Mouse (Mus musculus): ENCODE data around the gene Prkca. TPM values are rescaled to one million over a fixed set of nuclear protein-coding genes. Genes with fewer than 3 reads are reported as not detected.
A peak's percentile ranks its signal among the peaks of the same experiment; 100 is the strongest.

Prkca gene
- polyA plus RNA-seq, 1 experiment from 2014 or later = 4.5 TPM

DNA sequence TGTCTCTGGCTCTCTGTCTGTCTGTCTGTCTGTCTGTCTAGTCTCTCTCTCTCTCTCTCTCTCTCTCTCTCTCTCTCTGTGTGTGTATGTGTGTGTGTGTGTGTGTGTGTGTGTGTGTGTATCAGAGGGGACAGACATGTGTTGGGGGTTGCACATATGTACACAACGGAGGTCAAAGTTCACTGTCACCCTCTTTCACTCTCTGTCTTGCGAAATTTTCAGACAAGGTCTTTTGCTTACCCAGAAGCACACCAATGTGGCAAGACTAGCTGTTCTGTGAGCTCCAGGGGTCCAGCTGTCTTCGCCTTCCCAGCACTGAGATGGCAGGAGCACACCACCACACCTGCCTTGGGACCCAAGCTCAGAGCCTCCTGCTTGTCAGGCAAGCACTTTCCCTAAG, 146.9 kb downstream of the Prkca start:
- Histone ChIP-seq H3K36me3 (ENCODE audit: control insufficient read depth, insufficient read depth, low read length) (no peaks in the 10 kb centered on the region), H3K27ac (ENCODE audit: low read depth, low read length) (no peak overlapping the region), H3K9me3 (ENCODE audit: control insufficient read depth, low read length) (no peaks in the 10 kb centered on the region), H3K27me3 (ENCODE audit: control insufficient read depth, insufficient read depth, low read length) (no peaks in the 10 kb centered on the region; the same call in 1 of the 2 replicates), H3K4me1 (ENCODE audit: control insufficient read depth, insufficient read depth, low read length) (peaks cover 11% of the 10 kb centered on the region), H3K9ac (ENCODE audit: low read length) (no peak overlapping the region), H3K4me3 (ENCODE audit: low read depth, low read length) (no peak overlapping the region), H3K4me2 (no peak overlapping the region)
- ATAC-seq (ENCODE audit: low FRiP score) = no peak
- no peak for DNase-seq (ENCODE audit: low spot score, missing footprints)
- 89% methylated on average over 3 of the region's 3 CpGs for WGBS

DNA sequence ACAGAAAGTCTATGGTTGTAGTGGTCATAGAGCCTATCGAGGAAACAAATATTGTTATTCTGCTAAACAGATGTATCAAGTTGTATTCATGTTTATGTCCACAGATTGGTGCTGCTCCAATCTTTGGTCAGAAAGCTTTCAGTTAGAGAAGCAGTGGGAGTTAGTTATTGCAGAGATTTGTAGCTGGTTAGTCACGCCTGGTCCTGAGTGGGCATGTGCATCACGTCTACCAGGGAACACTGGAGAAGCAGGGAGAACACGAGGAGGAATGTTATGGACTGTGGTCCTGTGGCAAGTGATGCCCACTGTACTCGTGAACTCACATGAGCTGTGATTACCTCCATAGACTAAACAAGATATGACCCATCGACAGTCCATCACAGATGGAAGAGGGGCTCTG, 153.4 kb downstream of the Prkca start:
- Histone ChIP-seq H3K4me2 (no peak overlapping the region), H3K4me1 (ENCODE audit: control insufficient read depth, insufficient read depth, low read length) (peaks cover 1% of the 10 kb centered on the region), H3K4me3 (ENCODE audit: low read depth, low read length) (no peak overlapping the region), H3K27ac (ENCODE audit: low read depth, low read length) (no peak overlapping the region), H3K36me3 (ENCODE audit: control insufficient read depth, insufficient read depth, low read length) (no peaks in the 10 kb centered on the region), H3K27me3 (ENCODE audit: control insufficient read depth, insufficient read depth, low read length) (no peaks in the 10 kb centered on the region), H3K9ac (ENCODE audit: low read length) (no peak overlapping the region), H3K9me3 (ENCODE audit: control insufficient read depth, low read length) (no peaks in the 10 kb centered on the region)
- no peak for DNase-seq (ENCODE audit: low spot score, missing footprints)
- WGBS = 93% methylated on average over 6 of the region's 6 CpGs
- ATAC-seq (ENCODE audit: low FRiP score) = no peak

DNA sequence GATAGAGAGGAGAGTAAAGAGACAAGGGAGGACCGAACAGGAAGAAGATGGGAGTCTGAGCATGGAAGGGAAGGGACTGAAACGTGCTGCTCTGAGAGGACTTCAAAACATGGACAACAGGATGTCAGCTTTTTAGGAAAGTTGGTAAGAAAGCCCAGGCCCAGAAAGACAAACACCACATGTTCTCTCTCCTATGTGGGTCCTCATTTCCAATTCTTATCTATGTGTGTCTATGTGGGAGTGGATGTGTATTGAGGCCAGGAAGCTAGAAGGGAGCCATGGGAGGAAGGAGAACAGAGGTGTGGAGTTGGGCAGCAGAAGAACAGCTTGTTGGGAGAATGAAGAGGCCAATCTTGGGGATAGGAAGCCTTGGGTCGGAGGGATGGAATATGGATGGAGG, 154.4 kb downstream of the Prkca start:
- H3K4me1 ChIP-seq (ENCODE audit: control insufficient read depth, insufficient read depth, low read length) = no peaks in the 10 kb centered on the region
- ATAC-seq (ENCODE audit: low FRiP score) (no peak), DNase-seq (ENCODE audit: low spot score, missing footprints) (no peak)
- H3K36me3 ChIP-seq (ENCODE audit: control insufficient read depth, insufficient read depth, low read length) = no peaks in the 10 kb centered on the region
- no peaks in the 10 kb centered on the region for H3K27me3 ChIP-seq (ENCODE audit: control insufficient read depth, insufficient read depth, low read length)
- H3K27ac ChIP-seq (ENCODE audit: low read depth, low read length) = no peak overlapping the region
- no peaks in the 10 kb centered on the region for H3K9me3 ChIP-seq (ENCODE audit: control insufficient read depth, low read length)
- H3K9ac ChIP-seq (ENCODE audit: low read length) = no peak overlapping the region
- 93% methylated on average over 3 of the region's 3 CpGs for WGBS
- H3K4me3 ChIP-seq (ENCODE audit: low read depth, low read length) = no peak overlapping the region
- no peak overlapping the region for H3K4me2 ChIP-seq

DNA sequence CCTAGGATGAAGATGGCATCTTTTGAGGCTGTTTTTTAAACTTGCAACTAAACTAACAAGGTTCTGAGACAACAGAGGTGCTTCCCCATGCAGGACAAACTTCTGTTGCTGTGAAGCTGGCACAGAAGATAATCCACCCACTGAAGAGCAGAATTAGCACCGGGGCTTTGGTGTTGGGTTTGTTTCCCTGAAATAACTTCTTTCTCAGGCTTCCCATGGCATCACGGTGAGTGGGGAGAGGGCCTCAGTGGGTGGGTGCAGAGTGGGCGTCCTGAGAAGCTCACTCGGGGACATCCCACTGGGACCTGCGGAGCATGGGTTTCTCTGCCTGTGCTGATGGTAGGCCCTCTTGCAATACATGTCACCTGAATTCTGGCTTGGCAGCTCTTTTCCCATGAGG, 161.3 kb downstream of the Prkca start:
- no peaks in the 10 kb centered on the region for H3K36me3 ChIP-seq (ENCODE audit: control insufficient read depth, insufficient read depth, low read length)
- no peaks in the 10 kb centered on the region for H3K27me3 ChIP-seq (ENCODE audit: control insufficient read depth, insufficient read depth, low read length)
- no peak for DNase-seq (ENCODE audit: low spot score, missing footprints)
- H3K27ac ChIP-seq (ENCODE audit: low read depth, low read length) = no peak overlapping the region
- H3K4me3 ChIP-seq (ENCODE audit: low read depth, low read length) = no peak overlapping the region
- H3K9ac ChIP-seq (ENCODE audit: low read length) = no peak overlapping the region
- H3K9me3 ChIP-seq (ENCODE audit: control insufficient read depth, low read length) = no peaks in the 10 kb centered on the region
- ATAC-seq (ENCODE audit: low FRiP score) = no peak
- no peak overlapping the region for H3K4me2 ChIP-seq
- 86% methylated on average over 5 of the region's 5 CpGs for WGBS
- peaks cover 12% of the 10 kb centered on the region for H3K4me1 ChIP-seq (ENCODE audit: control insufficient read depth, insufficient read depth, low read length)

DNA sequence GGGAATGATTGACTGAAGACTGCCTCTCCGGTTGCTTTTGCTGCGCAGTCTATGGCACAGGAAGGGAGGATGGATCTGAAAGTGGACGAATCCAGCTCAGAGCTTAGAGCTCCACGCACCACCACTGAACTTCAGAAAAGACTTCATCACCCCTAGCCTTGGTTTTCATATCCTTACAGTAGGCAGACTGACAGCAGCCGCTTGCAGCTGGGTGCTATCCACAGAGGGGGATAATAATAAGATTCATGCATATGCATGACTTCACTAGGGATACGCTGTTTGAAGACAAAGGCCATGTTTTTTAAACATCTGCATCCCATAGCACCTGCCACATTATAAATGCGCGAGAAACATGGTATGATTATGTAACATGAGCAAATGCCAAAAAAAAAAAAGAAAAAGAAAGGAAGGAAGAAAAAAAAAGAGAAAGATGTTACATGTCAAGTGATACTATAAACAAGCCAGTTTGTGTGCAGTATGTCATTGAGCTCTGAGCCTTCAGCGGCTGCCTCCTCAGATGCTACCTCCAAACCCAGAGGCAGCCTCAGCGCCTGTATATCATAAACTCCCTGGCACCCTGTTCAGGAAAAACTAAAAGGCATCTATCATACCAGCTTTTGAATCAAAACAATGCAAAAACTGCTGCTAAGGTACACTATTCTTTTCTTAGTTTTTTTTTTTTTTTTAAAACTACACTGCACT, 162.6 kb downstream of the Prkca start:
- ATAC-seq (ENCODE audit: low FRiP score) (peak; percentile 61; the same call in 1 of the 2 replicates), DNase-seq (ENCODE audit: low spot score, missing footprints) (no peak)
- Histone ChIP-seq H3K4me1 (ENCODE audit: control insufficient read depth, insufficient read depth, low read length) (peaks cover 12% of the 10 kb centered on the region), H3K27ac (ENCODE audit: low read depth, low read length) (no peak overlapping the region), H3K4me2 (no peak overlapping the region), H3K9me3 (ENCODE audit: control insufficient read depth, low read length) (no peaks in the 10 kb centered on the region), H3K36me3 (ENCODE audit: control insufficient read depth, insufficient read depth, low read length) (no peaks in the 10 kb centered on the region), H3K9ac (ENCODE audit: low read length) (no peak overlapping the region), H3K27me3 (ENCODE audit: control insufficient read depth, insufficient read depth, low read length) (no peaks in the 10 kb centered on the region), H3K4me3 (ENCODE audit: low read depth, low read length) (no peak overlapping the region)
- 73% methylated on average over 10 of the region's 10 CpGs for WGBS

DNA sequence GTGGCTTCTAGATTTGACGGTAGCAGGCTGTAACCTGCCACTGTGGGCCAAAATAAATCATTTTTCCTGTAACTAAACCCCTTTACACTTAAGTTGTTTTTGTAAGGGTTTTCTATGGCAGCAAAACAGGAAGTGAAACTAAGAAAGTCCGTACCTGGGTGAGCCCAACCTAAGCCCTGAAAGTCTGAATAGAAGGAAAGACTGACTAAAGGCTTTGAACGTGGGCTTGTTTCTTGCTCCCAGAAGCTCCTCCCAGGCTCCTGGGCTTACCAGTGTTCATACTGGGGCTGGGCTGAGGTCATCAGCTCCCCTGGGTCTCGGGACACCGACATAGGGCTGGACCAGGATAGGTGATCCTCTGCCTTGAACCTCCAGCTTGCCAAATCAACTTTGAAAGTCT, 164.9 kb downstream of the Prkca start:
- ATAC-seq (ENCODE audit: low FRiP score) (no peak), DNase-seq (ENCODE audit: low spot score, missing footprints) (no peak)
- WGBS = 86% methylated on average over 5 of the region's 5 CpGs
- Histone ChIP-seq H3K9ac (ENCODE audit: low read length) (no peak overlapping the region), H3K27me3 (ENCODE audit: control insufficient read depth, insufficient read depth, low read length) (no peaks in the 10 kb centered on the region), H3K27ac (ENCODE audit: low read depth, low read length) (no peak overlapping the region), H3K9me3 (ENCODE audit: control insufficient read depth, low read length) (no peaks in the 10 kb centered on the region), H3K4me3 (ENCODE audit: low read depth, low read length) (no peak overlapping the region), H3K36me3 (ENCODE audit: control insufficient read depth, insufficient read depth, low read length) (no peaks in the 10 kb centered on the region), H3K4me2 (no peak overlapping the region), H3K4me1 (ENCODE audit: control insufficient read depth, insufficient read depth, low read length) (peaks cover 12% of the 10 kb centered on the region)

DNA sequence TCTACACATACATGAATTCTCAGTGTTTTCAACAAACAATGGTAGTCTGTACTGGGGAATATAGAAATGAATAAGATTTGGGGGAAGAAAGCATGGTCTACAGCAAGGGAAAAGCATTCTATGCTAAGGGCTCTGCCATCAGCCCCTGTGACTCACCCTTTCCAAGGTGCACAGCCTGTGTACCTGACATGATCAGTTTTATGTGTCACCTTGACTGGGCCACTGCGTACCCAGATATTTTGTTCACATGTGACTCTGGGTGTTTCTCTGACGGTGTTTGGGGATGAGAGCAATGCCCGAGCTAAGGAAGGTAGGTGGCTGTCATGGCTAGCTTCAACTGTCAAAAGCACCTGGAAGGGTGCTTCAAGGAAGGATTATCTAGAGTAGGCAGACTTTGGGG, 165.5 kb downstream of the Prkca start:
- Histone ChIP-seq H3K9me3 (ENCODE audit: control insufficient read depth, low read length) (no peaks in the 10 kb centered on the region), H3K4me2 (no peak overlapping the region), H3K27ac (ENCODE audit: low read depth, low read length) (no peak overlapping the region), H3K27me3 (ENCODE audit: control insufficient read depth, insufficient read depth, low read length) (no peaks in the 10 kb centered on the region), H3K4me3 (ENCODE audit: low read depth, low read length) (no peak overlapping the region), H3K36me3 (ENCODE audit: control insufficient read depth, insufficient read depth, low read length) (no peaks in the 10 kb centered on the region), H3K9ac (ENCODE audit: low read length) (no peak overlapping the region), H3K4me1 (ENCODE audit: control insufficient read depth, insufficient read depth, low read length) (peaks cover 12% of the 10 kb centered on the region)
- ATAC-seq (ENCODE audit: low FRiP score) (no peak), DNase-seq (ENCODE audit: low spot score, missing footprints) (no peak)
- WGBS = 97% methylated on average over 3 of the region's 3 CpGs

DNA sequence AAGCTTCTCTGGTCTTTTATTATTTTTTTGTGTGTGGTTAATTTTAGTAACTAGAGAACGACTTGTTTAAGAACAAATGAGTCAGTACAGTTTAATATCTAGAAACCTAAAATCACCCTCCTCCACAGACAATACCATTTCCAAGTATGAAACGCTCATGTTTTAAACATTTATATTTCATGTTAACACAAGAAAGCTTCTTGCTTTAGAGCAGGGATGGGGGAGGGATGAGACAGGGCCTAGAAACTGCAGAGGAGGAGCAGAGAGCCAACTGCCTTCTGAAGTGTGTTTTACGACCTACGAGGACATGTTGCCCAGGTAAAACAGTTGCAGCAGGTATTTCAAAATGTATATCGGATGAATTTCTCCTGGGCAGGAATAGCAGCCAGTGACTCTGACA, 167.0 kb downstream of the Prkca start:
- Histone ChIP-seq H3K36me3 (ENCODE audit: control insufficient read depth, insufficient read depth, low read length) (no peaks in the 10 kb centered on the region), H3K9ac (ENCODE audit: low read length) (no peak overlapping the region), H3K27ac (ENCODE audit: low read depth, low read length) (no peak overlapping the region), H3K4me3 (ENCODE audit: low read depth, low read length) (no peak overlapping the region), H3K4me1 (ENCODE audit: control insufficient read depth, insufficient read depth, low read length) (peaks cover 12% of the 10 kb centered on the region), H3K27me3 (ENCODE audit: control insufficient read depth, insufficient read depth, low read length) (no peaks in the 10 kb centered on the region), H3K9me3 (ENCODE audit: control insufficient read depth, low read length) (no peaks in the 10 kb centered on the region), H3K4me2 (no peak overlapping the region)
- no peak for ATAC-seq (ENCODE audit: low FRiP score)
- no peak for DNase-seq (ENCODE audit: low spot score, missing footprints)
- WGBS = 91% methylated on average over 5 of the region's 5 CpGs

DNA sequence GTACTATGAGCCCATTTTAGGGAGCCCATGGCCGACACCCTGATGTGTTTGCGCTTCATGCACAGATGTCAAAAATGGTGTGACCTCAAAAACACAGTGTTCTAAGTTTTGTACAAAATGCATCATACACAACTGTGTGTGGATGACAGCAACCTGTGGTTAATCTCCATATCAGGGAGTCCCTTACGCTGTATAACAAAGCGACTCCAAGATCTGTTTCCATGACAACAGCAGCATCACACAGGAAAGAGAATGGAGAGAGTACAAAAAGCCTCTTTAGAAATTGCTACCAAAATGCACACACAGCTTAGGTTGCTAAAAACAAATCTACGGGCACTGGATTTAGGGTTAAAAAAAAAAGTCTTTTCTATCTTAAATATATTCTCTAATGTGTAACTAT, 171.8 kb downstream of the Prkca start:
- Histone ChIP-seq H3K4me3 (ENCODE audit: low read depth, low read length) (no peak overlapping the region), H3K27ac (ENCODE audit: low read depth, low read length) (no peak overlapping the region), H3K9me3 (ENCODE audit: control insufficient read depth, low read length) (no peaks in the 10 kb centered on the region), H3K4me1 (ENCODE audit: control insufficient read depth, insufficient read depth, low read length) (no peaks in the 10 kb centered on the region), H3K4me2 (no peak overlapping the region), H3K9ac (ENCODE audit: low read length) (no peak overlapping the region), H3K27me3 (ENCODE audit: control insufficient read depth, insufficient read depth, low read length) (no peaks in the 10 kb centered on the region), H3K36me3 (ENCODE audit: control insufficient read depth, insufficient read depth, low read length) (no peaks in the 10 kb centered on the region)
- ATAC-seq (ENCODE audit: low FRiP score) = no peak
- no peak for DNase-seq (ENCODE audit: low spot score, missing footprints)
- WGBS = 65% methylated on average over 5 of the region's 5 CpGs

Data from midbrain, embryonic 11.5 days (tissue).